Mouse (Mus musculus): ENCODE measurements around the gene Amotl1. TPM values are rescaled to one million over a fixed set of nuclear protein-coding genes. Genes with fewer than 3 reads are reported as not detected.

The Amotl1 gene
- polyA plus RNA-seq, 1 experiment from 2014 or later: 1.6 TPM

- peak within 1 kb of the TSS; percentile 86 for H3K4me3 ChIP-seq (ENCODE audit: low read depth, low read length)
- H3K27me3 ChIP-seq (ENCODE audit: insufficient read depth, low read length): no peaks in the 10 kb centered on the region
- H3K27ac ChIP-seq (ENCODE audit: low read depth): peak within 1 kb of the TSS; percentile 73
- H3K9ac ChIP-seq (replicated peaks): peak within 1 kb of the TSS; percentile 78
- peak; percentile 93 for DNase-seq
- peaks cover 27% of the 10 kb centered on the region for H3K36me3 ChIP-seq (replicated peaks; ENCODE audit: insufficient read depth, low read length)
- peak; percentile 99 for ATAC-seq
- H3K9me3 ChIP-seq (ENCODE audit: low read length): no peaks in the 10 kb centered on the region
- H3K4me1 ChIP-seq (ENCODE audit: insufficient read depth): peaks cover 8% of the 10 kb centered on the region
- peak within 1 kb of the TSS; percentile 97 for H3K4me2 ChIP-seq (ENCODE audit: low read depth, low read length)
- 1% methylated on average over 59 of the region's 59 CpGs for WGBS (ENCODE audit: insufficient replicate concordance)
- peak; percentile 80 for TF ChIP-seq EP300 (IDR thresholded peaks at IDR 0.05; ENCODE audit: low read depth)
- no peak for TF ChIP-seq CTCF (IDR thresholded peaks at IDR 0.05; ENCODE audit: low read depth)
Measured at GRCm38 (mm10) chr9:14500023-14500915, 144.6 kb downstream of the Amotl1 start, which contains the start of the genes Kdm4d and Cwc15. Kdm4d (minus strand) TSS chr9:14500482. Cwc15 (plus strand) TSS chr9:14500617.

- no peak for TF ChIP-seq EP300 (IDR thresholded peaks at IDR 0.05; ENCODE audit: low read depth)
- TF ChIP-seq CTCF (IDR thresholded peaks at IDR 0.05; ENCODE audit: low read depth): no peak
- Histone ChIP-seq H3K27me3 (ENCODE audit: insufficient read depth, low read length) (no peaks in the 10 kb centered on the region), H3K9ac (replicated peaks) (no peak overlapping the region), H3K4me3 (ENCODE audit: low read depth, low read length) (no peak overlapping the region), H3K4me2 (ENCODE audit: low read depth, low read length) (peak overlapping the region; percentile 97), H3K36me3 (replicated peaks; ENCODE audit: insufficient read depth, low read length) (peaks cover 17% of the 10 kb centered on the region), H3K4me1 (ENCODE audit: insufficient read depth) (peaks cover 8% of the 10 kb centered on the region), H3K27ac (ENCODE audit: low read depth) (no peak overlapping the region), H3K9me3 (ENCODE audit: low read length) (no peaks in the 10 kb centered on the region)
- DNase-seq: no peak
- WGBS (ENCODE audit: insufficient replicate concordance): 67% methylated on average over 4 of the region's 4 CpGs
- ATAC-seq: no peak
Measured at GRCm38 (mm10) chr9:14498896-14499705, 145.8 kb downstream of the Amotl1 start.

Other genes starting within 250 kb of the Amotl1 start
- 0.05 and 0.06 TPM in 2 replicates for gene Kdm4d, start 144.6 kb downstream of the Amotl1 start, polyA plus RNA-seq (2015; fragmentation: Nextera tagmentation; extraction: Ambion mirVana)
- 69.6 and 74.3 TPM in 2 replicates for gene Cwc15, start 144.4 kb downstream of the Amotl1 start, polyA plus RNA-seq (2015; fragmentation: Nextera tagmentation; extraction: Ambion mirVana)
- gene Piwil4, start 95.7 kb upstream of the Amotl1 start, polyA plus RNA-seq (2015; fragmentation: Nextera tagmentation; extraction: Ambion mirVana): 0.06 and 0.09 TPM in 2 replicates
- gene Fut4, start 107.3 kb upstream of the Amotl1 start, polyA plus RNA-seq (2015; fragmentation: Nextera tagmentation; extraction: Ambion mirVana): 0.32 and 0.49 TPM in 2 replicates
- gene 1700012B09Rik, start 126.0 kb upstream of the Amotl1 start, polyA plus RNA-seq (2015; fragmentation: Nextera tagmentation; extraction: Ambion mirVana): not detected in 2 replicates
- 5.7 and 6.8 TPM in 2 replicates for gene Mre11a, start 139.6 kb upstream of the Amotl1 start, polyA plus RNA-seq (2015; fragmentation: Nextera tagmentation; extraction: Ambion mirVana)
- gene Ankrd49, start 139.8 kb upstream of the Amotl1 start, polyA plus RNA-seq (2015; fragmentation: Nextera tagmentation; extraction: Ambion mirVana): 21.2 and 23.4 TPM in 2 replicates
- not detected in 2 replicates for gene Gpr83, start 215.2 kb upstream of the Amotl1 start, polyA plus RNA-seq (2015; fragmentation: Nextera tagmentation; extraction: Ambion mirVana)

Data from liver, postnatal 0 days (tissue).